ENCODE assay signal across 8 mouse cellular contexts in the genomic region with DNA sequence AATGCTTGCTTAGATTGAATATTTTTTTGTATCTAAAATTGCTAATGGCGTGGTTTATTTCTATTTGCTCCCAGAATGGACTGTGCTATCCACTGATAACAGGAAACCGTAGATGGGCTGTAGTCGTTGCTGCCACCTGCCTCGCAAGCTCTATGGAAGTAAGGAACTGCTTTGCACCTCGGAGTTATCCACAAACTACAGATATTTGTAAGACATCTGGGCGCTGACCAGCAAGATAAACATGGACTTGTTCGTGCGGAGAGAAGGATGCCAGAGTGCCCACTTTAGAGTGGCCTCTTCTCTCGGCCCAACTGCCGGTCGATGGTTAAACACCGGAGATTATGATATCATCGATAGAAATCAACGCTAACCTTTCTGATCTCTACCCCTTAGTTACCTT. TPM values are rescaled to one million over a fixed set of nuclear protein-coding genes. Genes with fewer than 3 reads are reported as not detected.
DNase-seq lines count a peak whose midpoint lies in the region; ATAC-seq and TF ChIP-seq lines count a peak whose summit lies in the region.

No protein-coding gene starts in this region.

- H3K27me3 ChIP-seq in heart, embryonic 13.5 days (replicated peaks) = peaks cover 99% of the 10 kb centered on the region
- H3K27me3 ChIP-seq in hindbrain, embryonic 10.5 days (ENCODE audit: insufficient read depth, poor library complexity, severe bottlenecking) = peaks cover 100% of the 10 kb centered on the region
- peaks cover 100% of the 10 kb centered on the region for H3K27me3 ChIP-seq in midbrain, embryonic 10.5 days (ENCODE audit: low read depth, poor library complexity, severe bottlenecking)

- no peak overlapping the region for H3K27ac ChIP-seq in heart, embryonic 13.5 days (replicated peaks)
- no peak overlapping the region for H3K27ac ChIP-seq in hindbrain, embryonic 10.5 days
- H3K27ac ChIP-seq in midbrain, embryonic 10.5 days (replicated peaks) = no peak overlapping the region

- H3K4me2 ChIP-seq in heart, embryonic 13.5 days = peak overlapping the region; percentile 86

- TF ChIP-seq POLR2A in brain, embryonic 14.5 days (IDR thresholded peaks at IDR 0.05; ENCODE audit: borderline replicate concordance, extremely low read depth, insufficient read depth, insufficient read length, poor library complexity, severe bottlenecking) = no peak

- H3K4me3 ChIP-seq in heart, embryonic 13.5 days = peak overlapping the region; percentile 60
- H3K4me3 ChIP-seq in hindbrain, embryonic 10.5 days = peak overlapping the region; percentile 59
- peak overlapping the region; percentile 60 for H3K4me3 ChIP-seq in midbrain, embryonic 10.5 days

- DNase-seq in heart, adult 8-10 months (ENCODE audit: low spot score) = no peak
- DNase-seq in brain, embryonic 14.5 days (ENCODE audit: low read depth) = peak; percentile 66
- no peak for DNase-seq in hindbrain, embryonic 10.5 days (ENCODE audit: low spot score)
- no peak for DNase-seq in midbrain, embryonic 10.5 days (ENCODE audit: low spot score)
- no peak for DNase-seq in urinary bladder, postnatal 14 days (ENCODE audit: low spot score)
- DNase-seq in urinary bladder, adult 18-20 months (ENCODE audit: low spot score in 2 of 2) = no peak

- TF ChIP-seq CTCF in brain, embryonic 14.5 days (IDR thresholded peaks at IDR 0.05; ENCODE audit: borderline replicate concordance, extremely low read depth, insufficient read depth, insufficient read length) = no peak

- peaks cover 29% of the 10 kb centered on the region for H3K4me1 ChIP-seq in heart, embryonic 13.5 days
- H3K4me1 ChIP-seq in hindbrain, embryonic 10.5 days (replicated peaks) = peaks cover 28% of the 10 kb centered on the region
- H3K4me1 ChIP-seq in midbrain, embryonic 10.5 days = peaks cover 40% of the 10 kb centered on the region

- no peaks in the 10 kb centered on the region for H3K9me3 ChIP-seq in heart, embryonic 13.5 days
- no peaks in the 10 kb centered on the region for H3K9me3 ChIP-seq in hindbrain, embryonic 10.5 days
- no peaks in the 10 kb centered on the region for H3K9me3 ChIP-seq in midbrain, embryonic 10.5 days (replicated peaks)

- WGBS in heart, embryonic 13.5 days = under 1% methylated on average over 14 of the region's 14 CpGs
- under 1% methylated on average over 14 of the region's 14 CpGs for WGBS in hindbrain, embryonic 10.5 days
- WGBS in midbrain, embryonic 10.5 days = under 1% methylated on average over 14 of the region's 14 CpGs

- no peak overlapping the region for H3K9ac ChIP-seq in heart, embryonic 13.5 days

- H3K36me3 ChIP-seq in heart, embryonic 13.5 days = no peaks in the 10 kb centered on the region
- no peaks in the 10 kb centered on the region for H3K36me3 ChIP-seq in hindbrain, embryonic 10.5 days
- H3K36me3 ChIP-seq in midbrain, embryonic 10.5 days = no peaks in the 10 kb centered on the region

- ATAC-seq in heart, embryonic 13.5 days (ENCODE audit: extremely low read depth, insufficient number of reproducible peaks, low FRiP score, low TSS enrichment) = no peak
- ATAC-seq in megakaryocyte-erythroid progenitor cell, adult 5-6 weeks (replicated peaks; ENCODE audit: low FRiP score, low TSS enrichment, poor library complexity, severe bottlenecking) = no peak

RNA-seq across cellular contexts. Expression of a gene that starts 0.5 kb away (rescaled TPM):
- polyA plus RNA-seq in heart, embryonic 13.5 days (2015; fragmentation: Nextera tagmentation; extraction: Ambion mirVana) = 0.29 and 0.76 TPM in 2 replicates
- total RNA-seq in heart, adult 8-10 months (2022) = under 1 TPM in 3 of 4 experiments, not detected in 1; 0.22 to 0.55 (median 0.31) TPM
- 0.67 and 1.3 TPM in 2 replicates for polyA plus RNA-seq in brain, embryonic 14.5 days (2012; rRNA removed)
- 0.17 and 0.82 TPM in 2 replicates for polyA plus RNA-seq in hindbrain, embryonic 10.5 days (2016; fragmentation: Nextera tagmentation; extraction: Ambion mirVana)
- polyA plus RNA-seq in midbrain, embryonic 10.5 days (2016; fragmentation: Nextera tagmentation; extraction: Ambion mirVana) = 0.05 and 0.16 TPM in 2 replicates
- total RNA-seq in megakaryocyte-erythroid progenitor cell, adult 5-6 weeks (2014; fragmentation: Nextera tagmentation) = not detected in 2 replicates
- total RNA-seq in megakaryocyte-erythroid progenitor cell, adult 5-6 weeks (2017) = not detected in 2 replicates
